Mouse (Mus musculus) kidney, embryonic 14.5 days (tissue): Measurements from ENCODE around the gene Tnnt3. TPM values are rescaled to one million over a fixed set of nuclear protein-coding genes. Genes with fewer than 3 reads are reported as not detected.
A peak's percentile ranks its signal among the peaks of the same experiment; 100 is the strongest.

ENCODE experiments used
- ATAC-seq: fragments of 200-750 bp; cut with Nextera tagmentation; 2 replicates; pipeline ENCODE4 v1.8.0; 2017; ENCODE audit warnings: moderate number of reproducible peaks, mild to moderate bottlenecking, moderate TSS enrichment, moderate library complexity; ENCODE audit not compliant: low FRiP score, low TSS enrichment
- H3K27ac ChIP-seq: fragments of 300-500 bp; sonication (generic); 2 replicates; pipeline ENCODE4 v1.5.1; 2014; ENCODE audit warnings: low read depth, mild to moderate bottlenecking, low read length, moderate library complexity, mixed read lengths
- H3K27me3 ChIP-seq: fragments of 300-500 bp; sonication (generic); 2 replicates; pipeline ENCODE4 v1.6.1; 2014; ENCODE audit warnings: mild to moderate bottlenecking, low read length; ENCODE audit not compliant: control insufficient read depth, insufficient read depth
- H3K36me3 ChIP-seq: fragments of 300-500 bp; sonication (generic); 2 replicates; pipeline ENCODE4 v1.6.1; 2014; ENCODE audit warnings: low read length, mixed read lengths; ENCODE audit not compliant: control insufficient read depth, insufficient read depth
- H3K4me1 ChIP-seq: fragments of 300-500 bp; sonication (generic); 2 replicates; pipeline ENCODE4 v1.6.1; 2014; ENCODE audit warnings: low read length, mixed read lengths; ENCODE audit not compliant: control insufficient read depth, insufficient read depth
- H3K4me2 ChIP-seq: fragments of 300-500 bp; sonication (generic); replicated peaks from 2 replicates; pipeline ENCODE4 v1.6.1; 2014; ENCODE audit warnings: low read depth, mild to moderate bottlenecking, low read length
- H3K4me3 ChIP-seq: fragments of 300-500 bp; sonication (generic); 2 replicates; pipeline ENCODE4 v1.5.1; 2014; ENCODE audit warnings: mild to moderate bottlenecking, low read length
- H3K9ac ChIP-seq: fragments of 300-500 bp; sonication (generic); 2 replicates; pipeline ENCODE4 v1.6.1; 2014; ENCODE audit warnings: low read depth, mild to moderate bottlenecking, low read length, moderate library complexity
- H3K9me3 ChIP-seq: fragments of 300-500 bp; sonication (generic); 2 replicates; pipeline ENCODE4 v1.6.1; 2016; ENCODE audit warnings: low read length; ENCODE audit not compliant: control insufficient read depth
- WGBS: fragments of 180-500 bp; shearing (Covaris S2); extraction: QIAGEN DNeasy Blood & Tissue Kit; methylation state at CpG from one replicate; pipeline ENCODE4 v1.1.7; 2014; 5-methylcytosine and 5-hydroxymethylcytosine counted together
- polyA plus RNA-seq: library from polyadenylated mRNA; unstranded; fragments of >200 nt; fragmentation: Nextera tagmentation; extraction: Ambion mirVana; gene quantifications from 2 replicates; pipeline ENCODE4 v1.2.1, GENCODE M21; 2014

The Tnnt3 gene
- polyA plus RNA-seq, 1 experiment from 2014 or later = 3.2 TPM

- Histone ChIP-seq H3K4me2 (no peak overlapping the region; the same call in 1 of the 2 replicates), H3K9ac (peak overlapping the region; percentile 46; the same call in 1 of the 2 replicates), H3K4me3 (no peak overlapping the region), H3K36me3 (no peaks in the 10 kb centered on the region), H3K27ac (peak overlapping the region; percentile 93), H3K27me3 (no peaks in the 10 kb centered on the region), H3K4me1 (peaks cover 62% of the 10 kb centered on the region), H3K9me3 (no peaks in the 10 kb centered on the region)
- 6% methylated on average over 17 of the region's 17 CpGs for WGBS
- ATAC-seq = no peak
Observed at GRCm38 (mm10) chr7:142523200-142523990, 24.8 kb downstream of the Tnnt3 start.

GRCm38 (mm10) chr7:142525342-142526178, 26.9 kb downstream of the Tnnt3 start:
- ATAC-seq = peak; percentile 82
- H3K9ac ChIP-seq = peak overlapping the region; percentile 47; the same call in 1 of the 2 replicates

GRCm38 (mm10) chr7:142529350-142529749, 30.7 kb downstream of the Tnnt3 start:
- Histone ChIP-seq H3K36me3 (no peaks in the 10 kb centered on the region), H3K27ac (peak overlapping the region; percentile 45; the same call in 1 of the 2 replicates), H3K4me3 (no peak overlapping the region), H3K4me2 (no peak overlapping the region), H3K4me1 (peaks cover 57% of the 10 kb centered on the region), H3K27me3 (no peaks in the 10 kb centered on the region), H3K9me3 (no peaks in the 10 kb centered on the region), H3K9ac (no peak overlapping the region)
- WGBS = 72% methylated on average over 10 of the region's 10 CpGs
- ATAC-seq = no peak

More at GRCm38 (mm10) chr7:142525342-142526178, 26.9 kb downstream of the Tnnt3 start:
- H3K4me3 ChIP-seq = no peak overlapping the region
- no peaks in the 10 kb centered on the region for H3K36me3 ChIP-seq
- H3K27ac ChIP-seq = peak overlapping the region; percentile 93
- H3K27me3 ChIP-seq = no peaks in the 10 kb centered on the region
- no peak overlapping the region for H3K4me2 ChIP-seq
- 20% methylated on average over 13 of the region's 13 CpGs for WGBS
- H3K9me3 ChIP-seq = no peaks in the 10 kb centered on the region
- H3K4me1 ChIP-seq = peaks cover 56% of the 10 kb centered on the region

- 0 out of 2 replicates have a peak, but pooled peaks have one; percentile 2 for ATAC-seq
- Histone ChIP-seq H3K27me3 (no peaks in the 10 kb centered on the region), H3K4me1 (peaks cover 37% of the 10 kb centered on the region), H3K36me3 (0 out of 2 replicates have a peak, but pooled peaks cover 4% of the 10 kb centered on the region), H3K4me3 (no peak overlapping the region), H3K9ac (0 out of 2 replicates have a peak overlapping the region, but pooled peaks have one; percentile 76), H3K9me3 (no peaks in the 10 kb centered on the region), H3K4me2 (peak overlapping the region; percentile 73; the same call in 1 of the 2 replicates), H3K27ac (peak overlapping the region; percentile 94; the same call in 1 of the 2 replicates)
- WGBS = 64% methylated on average over 4 of the region's 4 CpGs
Observed at GRCm38 (mm10) chr7:142531973-142532521, 33.4 kb downstream of the Tnnt3 start.

- 4% methylated on average over 17 of the region's 17 CpGs for WGBS
- Histone ChIP-seq H3K36me3 (0 out of 2 replicates have a peak, but pooled peaks cover 4% of the 10 kb centered on the region), H3K9me3 (no peaks in the 10 kb centered on the region), H3K4me3 (peak within 1 kb of the TSS; percentile 62), H3K4me2 (peak within 1 kb of the TSS; percentile 73), H3K9ac (peak within 1 kb of the TSS; percentile 76), H3K27me3 (no peaks in the 10 kb centered on the region), H3K27ac (peak within 1 kb of the TSS; percentile 94), H3K4me1 (peaks cover 34% of the 10 kb centered on the region)
- ATAC-seq = peak; percentile 45
Observed at GRCm38 (mm10) chr7:142532671-142533058, 34.0 kb downstream of the Tnnt3 start, which contains the start of gene Mrpl23. Gene Mrpl23, plus strand, starts transcription at chr7:142532686.

- Histone ChIP-seq H3K4me3 (peak overlapping the region; percentile 62), H3K4me1 (peaks cover 33% of the 10 kb centered on the region), H3K9ac (peak overlapping the region; percentile 76), H3K36me3 (0 out of 2 replicates have a peak, but pooled peaks cover 4% of the 10 kb centered on the region), H3K9me3 (no peaks in the 10 kb centered on the region), H3K4me2 (peak overlapping the region; percentile 73), H3K27ac (peak overlapping the region; percentile 94), H3K27me3 (no peaks in the 10 kb centered on the region)
- ATAC-seq = peak; percentile 86
- WGBS = 2% methylated on average over 39 of the region's 44 CpGs
Observed at GRCm38 (mm10) chr7:142533059-142533855, 34.6 kb downstream of the Tnnt3 start.

- 0 out of 2 replicates have a peak, but pooled peaks cover 4% of the 10 kb centered on the region for H3K36me3 ChIP-seq
- H3K9ac ChIP-seq = no peak overlapping the region
- no peaks in the 10 kb centered on the region for H3K27me3 ChIP-seq
- peak overlapping the region; percentile 94 for H3K27ac ChIP-seq
- no peak overlapping the region for H3K4me2 ChIP-seq
- peaks cover 52% of the 10 kb centered on the region for H3K4me1 ChIP-seq
- WGBS = 68% methylated on average over 4 of the region's 4 CpGs
- no peaks in the 10 kb centered on the region for H3K9me3 ChIP-seq
- no peak for ATAC-seq
- H3K4me3 ChIP-seq = no peak overlapping the region
Observed at GRCm38 (mm10) chr7:142535116-142535515, 36.5 kb downstream of the Tnnt3 start.

GRCm38 (mm10) chr7:142535832-142536231, 37.2 kb downstream of the Tnnt3 start:
- peaks cover 55% of the 10 kb centered on the region for H3K4me1 ChIP-seq
- H3K27ac ChIP-seq = peak overlapping the region; percentile 94; the same call in 1 of the 2 replicates

More at GRCm38 (mm10) chr7:142535832-142536231, 37.2 kb downstream of the Tnnt3 start:
- WGBS = 98% methylated on average over 5 of the region's 5 CpGs
- no peak overlapping the region for H3K4me3 ChIP-seq
- no peaks in the 10 kb centered on the region for H3K27me3 ChIP-seq
- no peak overlapping the region for H3K9ac ChIP-seq
- H3K9me3 ChIP-seq = no peaks in the 10 kb centered on the region
- H3K4me2 ChIP-seq = no peak overlapping the region
- no peak for ATAC-seq
- peaks cover 5% of the 10 kb centered on the region; the same call in 1 of the 2 replicates for H3K36me3 ChIP-seq
